18 mouse cellular contexts compared by ENCODE assay signal in the genomic region with DNA sequence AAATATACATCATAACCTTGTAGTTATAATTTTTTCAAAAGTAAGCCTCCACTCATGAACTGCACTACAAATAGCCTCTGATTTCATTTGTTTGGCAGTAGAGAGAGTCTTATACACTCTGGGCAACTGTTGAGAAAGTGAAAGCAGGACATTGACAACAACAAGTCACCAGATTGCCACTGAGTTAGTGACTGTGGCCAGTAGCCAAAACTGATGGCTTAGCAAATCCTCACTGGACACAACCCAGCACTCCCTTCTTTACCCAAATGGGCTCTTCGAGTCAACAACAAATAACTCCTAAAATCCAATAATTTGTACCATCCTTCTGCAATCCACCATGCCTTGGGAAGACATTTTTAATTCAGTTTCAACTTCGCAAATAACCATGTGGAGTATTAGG.
A peak's percentile ranks its signal among the peaks of the same experiment; 100 is the strongest.
DNase-seq lines count a peak whose midpoint lies in the region; ATAC-seq lines count a peak whose summit lies in the region.
"Had no signal": no experiment of that assay in that cellular context is flagged by ENCODE, and none has a peak within 500 bp of the region (broad histone marks: within the 10 kb centered on the region; RNA-seq: fewer than 3 reads in every experiment).

No protein-coding gene starts in this region.

- ATAC-seq in frontal cortex, adult (ENCODE audit: low TSS enrichment) = no peak
- ATAC-seq: activated CD4-positive, CD25-positive, alpha-beta regulatory T cell, adult 4 months; CD4-positive, CD25-positive, alpha-beta regulatory T cell, adult 4 months; forebrain, embryonic 14.5 days; Patski had no signal

- DNase-seq in cerebellum, postnatal 14 days = peak; percentile 25
- DNase-seq in cerebellum, adult 11-12 months = no peak
- DNase-seq in 3134 (ENCODE audit: extremely low read depth, insufficient read length, low spot score) (peak; percentile 3), adipocyte (ENCODE audit: low spot score) (peak; percentile 53)
- DNase-seq: adrenal gland, adult 2 months; adrenal gland, postnatal 10 days; adrenal gland, postnatal 25 days; B cell, adult 2 months; cerebellum, adult 11 months; cerebellum, adult 2 months; cerebellum, adult 9-10 months; cerebellum, postnatal 36 days; embryo, embryonic 11 days had no signal
